Mouse (Mus musculus) cortical plate, adult 2 months (tissue): Measurements from ENCODE around the gene Aqp7. TPM values are rescaled to one million over a fixed set of nuclear protein-coding genes. Genes with fewer than 3 reads are reported as not detected.

Experiments
- H3K27ac ChIP-seq: fragments of 200-500 bp; 2 replicates; pipeline ENCODE4 v1.5.1; 2012; ENCODE audit warnings: low read length, control low read depth, inconsistent platforms; ENCODE audit not compliant: insufficient read depth
- H3K4me1 ChIP-seq: fragments of 200-500 bp; 2 replicates; pipeline ENCODE4 v1.6.1; 2011; ENCODE audit warnings: low read length; ENCODE audit not compliant: control insufficient read depth, insufficient read depth
- H3K4me3 ChIP-seq: fragments of 200-500 bp; 2 replicates; pipeline ENCODE4 v1.5.1; 2011; ENCODE audit warnings: mild to moderate bottlenecking, low read length, control low read depth; ENCODE audit not compliant: insufficient read depth
- CTCF ChIP-seq: fragments of 200-500 bp; IDR thresholded peaks from 2 replicates; pipeline ENCODE4 v1.5.1; 2011; ENCODE audit warnings: mild to moderate bottlenecking, control low read depth, low read length; ENCODE audit not compliant: insufficient read depth; ENCODE audit errors: extremely low read depth
- POLR2A ChIP-seq: fragments of 200-500 bp; IDR thresholded peaks from 2 replicates; pipeline ENCODE4 v1.6.1; 2011; ENCODE audit warnings: mild to moderate bottlenecking, low read length, control low read depth; ENCODE audit not compliant: insufficient read depth; ENCODE audit errors: extremely low read depth
- polyA plus RNA-seq: library from polyadenylated mRNA; depleted of rRNA; stranded (reverse); fragments of >200 nt; gene quantifications from 2 replicates; pipeline ENCODE4 v1.2.3, GENCODE M21; 2012; rRNA removed

Gene Aqp7
- polyA plus RNA-seq, 1 experiment = not detected

DNA sequence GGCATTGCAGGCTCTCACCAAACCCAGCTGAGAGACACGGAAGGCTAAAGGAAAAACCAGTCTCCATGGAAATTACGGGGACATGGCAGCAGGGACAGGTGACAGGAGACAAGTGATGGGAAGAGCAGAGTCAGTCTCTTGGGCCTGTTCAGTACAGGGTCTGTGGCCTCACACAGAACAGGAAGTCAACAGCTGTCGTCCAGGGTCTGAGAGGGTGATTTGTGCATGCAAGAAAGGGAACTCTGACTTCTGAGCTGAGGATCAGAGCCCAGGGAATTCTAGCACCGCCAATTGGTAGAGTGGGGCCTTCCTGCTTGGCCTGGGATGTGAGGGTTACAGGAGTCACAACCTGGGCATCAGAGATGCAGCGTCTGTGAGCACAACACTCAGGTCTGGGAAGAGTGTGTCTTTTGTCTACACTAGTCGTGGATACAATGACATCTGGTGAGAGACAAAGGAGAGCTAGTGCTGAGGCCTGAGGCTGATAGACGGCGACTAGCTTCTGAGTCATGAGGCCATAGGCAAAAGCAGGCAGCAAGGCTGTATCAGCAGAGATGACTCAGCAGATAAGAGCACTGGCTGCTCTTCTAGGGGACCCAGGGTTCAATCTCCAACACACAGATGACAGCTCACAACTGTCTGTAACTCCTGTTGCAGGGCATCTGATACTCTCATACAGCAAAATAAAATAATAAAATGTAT, 21.7 kb downstream of the Aqp7 start:
- TF ChIP-seq POLR2A (no peak), CTCF (no peak)
- Histone ChIP-seq H3K4me1 (no peaks in the 10 kb centered on the region), H3K27ac (no peak overlapping the region), H3K4me3 (no peak overlapping the region)

DNA sequence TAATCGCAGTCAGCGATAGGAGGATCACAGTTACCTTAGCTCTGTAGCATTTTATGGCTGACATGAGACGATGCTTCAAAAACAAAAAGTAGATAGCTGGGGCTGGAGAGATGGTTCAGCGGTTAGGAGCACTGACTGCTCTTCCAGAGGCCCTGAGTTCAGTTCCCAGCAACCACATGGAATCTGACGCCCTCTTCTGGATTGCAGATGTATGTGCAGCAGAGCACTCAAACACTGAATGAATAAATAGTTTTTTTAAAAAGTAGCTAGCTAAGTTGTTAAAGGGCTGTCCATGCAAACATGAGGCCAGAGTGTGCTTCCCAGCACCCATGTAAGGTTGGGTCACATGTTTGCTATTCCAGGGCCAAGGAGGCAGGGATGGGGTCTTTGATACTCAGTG, 26.8 kb downstream of the Aqp7 start:
- TF ChIP-seq CTCF (peak; percentile 13; the same call in 1 of the 2 replicates), POLR2A (no peak)
- Histone ChIP-seq H3K4me3 (no peak overlapping the region), H3K27ac (no peak overlapping the region), H3K4me1 (no peaks in the 10 kb centered on the region)

DNA sequence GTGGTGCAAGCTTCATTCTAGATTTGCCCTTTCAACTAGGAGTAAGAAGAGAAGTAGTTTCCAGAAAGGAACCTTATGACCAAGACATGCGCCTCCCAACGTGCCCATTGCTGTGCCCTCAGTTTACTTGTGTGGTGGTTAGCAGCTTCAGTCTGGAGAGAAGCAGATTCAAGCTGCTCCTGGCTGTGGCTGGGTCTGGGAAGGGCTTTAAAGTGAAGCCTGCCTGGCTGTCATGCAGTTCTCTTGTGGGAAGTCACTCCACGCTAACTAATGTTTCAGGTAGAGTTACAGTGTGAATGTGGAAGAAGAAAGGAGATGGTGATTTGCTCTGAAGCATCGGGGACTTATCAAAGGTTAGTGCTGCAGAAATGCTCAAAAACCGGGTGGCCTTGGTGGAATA, 32.1 kb downstream of the Aqp7 start:
- TF ChIP-seq CTCF (no peak), POLR2A (no peak)
- H3K27ac ChIP-seq = no peak overlapping the region

DNA sequence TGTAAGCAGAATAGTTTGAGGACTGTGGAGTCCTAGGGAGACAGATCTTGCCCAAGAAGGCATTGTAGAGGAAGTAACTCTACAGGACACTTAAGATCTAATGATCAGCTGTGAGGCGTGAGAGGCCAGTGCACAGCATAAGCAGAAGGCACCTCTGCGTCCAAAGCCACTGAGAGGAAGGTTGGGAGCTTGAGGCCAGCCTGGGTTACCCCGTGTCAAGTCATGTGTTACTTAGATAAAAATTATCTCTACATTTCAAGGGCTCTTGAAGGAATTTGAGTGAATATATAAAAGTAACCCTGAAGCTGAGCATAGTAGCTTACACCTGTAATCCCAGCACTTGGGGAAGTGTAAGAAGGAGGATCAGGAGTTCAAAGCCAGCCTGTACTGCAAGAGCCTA, 34.6 kb downstream of the Aqp7 start:
- H3K27ac ChIP-seq = no peak overlapping the region
- no peak overlapping the region for H3K4me3 ChIP-seq
- TF ChIP-seq CTCF (no peak), POLR2A (no peak)
- no peaks in the 10 kb centered on the region for H3K4me1 ChIP-seq

More for the DNA sequence above, 32.1 kb downstream of the Aqp7 start:
- no peak overlapping the region for H3K4me3 ChIP-seq
- no peaks in the 10 kb centered on the region for H3K4me1 ChIP-seq

DNA sequence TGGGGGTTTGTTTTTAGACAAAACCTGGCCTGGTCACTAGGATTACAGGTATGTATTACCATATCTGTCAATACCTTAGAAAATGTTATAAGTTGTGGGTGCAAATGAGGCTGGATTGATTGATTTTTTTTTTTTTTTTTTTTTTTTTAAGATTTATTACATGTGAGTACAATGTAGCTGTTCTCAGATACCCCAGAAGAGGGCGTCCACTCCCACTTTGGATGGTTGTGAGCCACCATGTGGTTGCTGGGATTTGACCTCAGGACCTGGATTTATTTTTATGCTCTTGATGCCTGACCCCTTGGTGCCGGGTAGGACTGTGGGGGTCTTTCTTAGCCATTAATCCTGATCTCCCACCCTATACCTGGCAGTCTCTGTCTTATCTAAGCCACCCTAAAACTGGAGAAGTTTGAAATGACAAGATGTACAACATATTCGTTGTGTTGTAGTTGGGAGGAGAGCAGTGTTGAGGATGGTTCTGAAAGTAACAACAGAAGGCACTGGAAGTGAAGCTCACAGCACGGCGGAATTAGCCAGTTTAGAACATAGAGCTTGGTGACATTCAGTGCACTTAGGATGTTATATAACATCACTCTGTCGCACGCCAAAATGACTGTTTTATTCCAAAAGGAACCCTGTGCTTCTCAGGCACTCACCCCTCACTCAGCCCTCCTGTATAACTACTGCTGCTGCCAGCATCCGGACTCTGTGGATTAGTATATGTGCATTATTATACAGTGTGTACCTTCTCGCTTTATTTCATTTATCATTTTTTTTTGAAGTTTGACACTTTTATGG, 46.9 kb downstream of the Aqp7 start:
- H3K27ac ChIP-seq = no peak overlapping the region
- no peak overlapping the region for H3K4me3 ChIP-seq
- no peaks in the 10 kb centered on the region for H3K4me1 ChIP-seq
- no peak for TF ChIP-seq CTCF
- no peak for TF ChIP-seq POLR2A

DNA sequence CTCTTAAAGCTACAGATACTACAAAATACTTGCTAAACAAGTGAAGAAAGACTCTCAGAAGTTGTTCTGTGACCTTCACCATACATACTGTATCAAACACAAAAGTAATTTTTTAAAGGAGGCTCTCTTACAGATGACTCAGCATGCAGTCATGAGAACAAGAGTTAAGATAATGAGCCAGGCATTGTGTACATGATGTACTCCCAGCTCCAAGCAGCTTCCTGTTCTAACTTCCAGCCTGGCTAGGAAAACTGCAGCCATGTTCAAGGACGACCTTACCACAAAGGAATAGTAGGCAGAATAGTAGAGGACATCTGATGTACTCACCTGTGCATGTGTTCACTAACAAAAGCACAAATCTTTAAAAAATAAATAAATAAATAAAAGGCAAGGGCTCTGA, 47.7 kb downstream of the Aqp7 start:
- Histone ChIP-seq H3K27ac (no peak overlapping the region), H3K4me3 (no peak overlapping the region), H3K4me1 (no peaks in the 10 kb centered on the region)
- TF ChIP-seq POLR2A = no peak

DNA sequence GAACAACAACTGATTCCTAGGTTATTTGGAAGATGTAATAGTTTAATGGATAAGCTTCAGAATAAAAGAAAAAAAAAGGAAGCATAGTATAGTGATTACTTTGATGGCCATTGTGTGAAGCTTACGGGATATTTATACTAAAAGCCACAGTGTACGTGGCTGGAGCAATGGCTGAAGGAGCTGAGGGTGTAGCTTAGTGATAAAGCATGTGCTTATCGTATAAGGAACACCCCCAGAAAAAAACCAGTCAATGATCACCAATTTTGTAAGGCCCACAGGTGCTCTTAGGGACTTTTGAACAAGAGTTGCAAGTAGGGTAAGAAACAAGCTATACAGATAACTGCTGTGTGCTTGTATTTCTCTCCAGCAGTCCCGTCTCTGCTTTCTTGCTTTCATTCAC, 50.0 kb downstream of the Aqp7 start:
- Histone ChIP-seq H3K4me3 (no peak overlapping the region), H3K27ac (no peak overlapping the region), H3K4me1 (no peaks in the 10 kb centered on the region)
- TF ChIP-seq POLR2A (no peak), CTCF (no peak)

DNA sequence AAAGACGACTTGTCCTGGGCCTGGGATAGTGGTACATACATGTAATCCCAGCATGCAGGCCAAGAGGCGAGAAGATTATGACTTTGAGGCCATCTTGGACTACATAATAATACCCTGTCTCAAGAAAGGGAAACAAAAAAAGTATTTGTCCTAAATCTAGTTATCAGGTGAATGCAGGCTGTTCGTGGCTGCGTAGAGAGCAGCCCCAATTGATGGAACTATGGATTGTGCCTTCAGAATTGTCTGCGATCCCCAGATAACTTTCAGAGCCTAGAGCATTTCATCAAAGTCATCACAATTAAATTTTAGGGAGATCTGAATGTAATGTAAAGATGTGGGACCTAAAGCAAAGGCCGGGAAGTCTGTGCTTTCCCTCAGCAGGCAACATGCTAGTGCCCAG, 51.6 kb downstream of the Aqp7 start:
- H3K27ac ChIP-seq = no peak overlapping the region
- H3K4me1 ChIP-seq = no peaks in the 10 kb centered on the region
- no peak overlapping the region for H3K4me3 ChIP-seq
- TF ChIP-seq POLR2A (no peak), CTCF (no peak)

DNA sequence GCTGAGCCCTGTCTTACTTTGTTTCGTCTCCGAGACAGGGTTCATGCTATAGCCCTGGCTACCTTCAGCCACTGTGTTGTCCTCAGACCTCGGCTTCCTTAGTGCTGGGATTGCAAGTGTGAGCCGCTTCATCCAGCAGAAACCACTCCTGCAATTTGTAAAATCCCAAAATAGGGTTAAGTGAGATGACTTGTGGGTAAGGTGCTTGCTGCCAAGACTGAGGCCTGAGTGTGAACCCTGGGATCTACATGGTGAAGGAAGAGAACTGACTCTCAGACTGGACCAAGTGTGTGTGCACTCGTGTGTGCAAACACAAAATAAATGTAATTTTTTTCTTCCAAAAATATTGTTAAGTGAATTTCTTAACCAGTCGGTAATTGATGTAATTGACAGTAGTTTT, 58.3 kb downstream of the Aqp7 start:
- Histone ChIP-seq H3K27ac (no peak overlapping the region), H3K4me3 (no peak overlapping the region), H3K4me1 (no peaks in the 10 kb centered on the region)
- no peak for TF ChIP-seq CTCF
- TF ChIP-seq POLR2A = no peak

DNA sequence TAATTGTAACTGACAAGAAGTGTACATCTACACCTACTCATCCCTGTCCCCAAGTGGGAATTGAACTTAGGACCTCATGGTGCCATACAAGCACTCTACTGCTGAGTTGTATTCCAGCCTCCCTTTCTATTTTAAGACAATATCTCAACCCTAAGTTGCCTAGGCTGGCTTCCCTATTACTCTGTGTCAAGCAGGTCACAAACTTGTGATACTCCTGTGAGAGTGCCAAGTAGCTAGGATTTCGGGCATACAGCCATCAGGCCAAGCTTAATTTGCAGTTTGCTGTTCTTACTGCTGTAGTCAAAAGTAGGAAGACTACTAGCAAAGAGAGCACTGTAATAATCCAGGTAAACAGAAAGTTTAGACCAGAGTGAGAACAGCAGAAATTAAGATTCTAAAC, 64.3 kb downstream of the Aqp7 start:
- no peak for TF ChIP-seq CTCF
- no peak for TF ChIP-seq POLR2A
- Histone ChIP-seq H3K4me3 (no peak overlapping the region), H3K27ac (no peak overlapping the region), H3K4me1 (no peaks in the 10 kb centered on the region; the same call in 1 of the 2 replicates)

Other genes starting within 250 kb of the Aqp7 start
- 4.2 and 4.3 TPM in 2 replicates for gene B4galt1, start 194.1 kb downstream of the Aqp7 start, polyA plus RNA-seq
- 0.73 TPM in 1 of 2 replicates, not detected in the other for gene Spink4, start 128.1 kb downstream of the Aqp7 start, polyA plus RNA-seq
- 164 and 177 TPM in 2 replicates for gene Bag1, start 99.8 kb downstream of the Aqp7 start, polyA plus RNA-seq
- gene Chmp5, start 99.7 kb downstream of the Aqp7 start, polyA plus RNA-seq = 102 and 106 TPM in 2 replicates
- 84.9 and 87.1 TPM in 2 replicates for gene Nfx1, start 77.2 kb downstream of the Aqp7 start, polyA plus RNA-seq
- gene Aqp3, start 50.0 kb upstream of the Aqp7 start, polyA plus RNA-seq = 0.09 TPM in 1 of 2 replicates, not detected in the other
- 71.1 and 73.4 TPM in 2 replicates for gene Nol6, start 76.3 kb upstream of the Aqp7 start, polyA plus RNA-seq
- gene Ube2r2, start 87.6 kb upstream of the Aqp7 start, polyA plus RNA-seq = 129 and 134 TPM in 2 replicates
- 21.8 and 26.2 TPM in 2 replicates for gene Ubap2, start 227.0 kb upstream of the Aqp7 start, polyA plus RNA-seq